Mouse (Mus musculus) Muller cell, postnatal 12 days (primary cell): ENCODE measurements around the gene Kcnip3.

ENCODE experiments used
- DNase-seq: peaks from one replicate; pipeline ENCODE4 v3.0.0-alpha.2; 2015; ENCODE audit errors: inconsistent ontology term

Kcnip3 gene

DNA sequence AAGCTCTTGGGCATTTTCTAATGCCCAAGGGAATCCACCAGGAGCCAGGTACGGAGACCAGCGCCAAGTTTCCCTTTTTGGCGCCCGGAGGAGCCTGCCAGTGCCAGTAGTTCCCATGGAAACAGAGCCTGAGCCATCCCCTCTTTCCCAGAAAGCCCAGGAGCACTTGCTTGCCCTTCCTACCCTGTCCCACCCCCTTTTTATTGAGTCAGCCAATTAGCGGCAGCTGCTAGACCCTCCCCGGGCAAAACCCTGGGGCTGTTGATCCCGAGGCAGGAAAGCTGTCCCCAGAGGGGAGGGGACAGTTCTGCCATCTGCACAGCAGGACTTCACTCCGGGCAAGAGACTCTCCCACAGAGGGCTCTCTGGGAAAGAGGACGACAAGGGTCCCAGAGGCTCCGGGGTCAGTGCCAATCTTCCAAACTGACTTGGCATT, at the start of gene Kcnip3:
Gene Kcnip3, minus strand, starts transcription at position 89 of the 436 bp plus-strand sequence.
- peak; percentile 57 for DNase-seq

GRCm38 (mm10) chr2:127559070-127559966, 37.4 kb upstream of the Kcnip3 start:
- DNase-seq: peak; percentile 85

- DNase-seq: no peak
Observed at GRCm38 (mm10) chr2:127551078-127551477, 29.2 kb upstream of the Kcnip3 start.

DNA sequence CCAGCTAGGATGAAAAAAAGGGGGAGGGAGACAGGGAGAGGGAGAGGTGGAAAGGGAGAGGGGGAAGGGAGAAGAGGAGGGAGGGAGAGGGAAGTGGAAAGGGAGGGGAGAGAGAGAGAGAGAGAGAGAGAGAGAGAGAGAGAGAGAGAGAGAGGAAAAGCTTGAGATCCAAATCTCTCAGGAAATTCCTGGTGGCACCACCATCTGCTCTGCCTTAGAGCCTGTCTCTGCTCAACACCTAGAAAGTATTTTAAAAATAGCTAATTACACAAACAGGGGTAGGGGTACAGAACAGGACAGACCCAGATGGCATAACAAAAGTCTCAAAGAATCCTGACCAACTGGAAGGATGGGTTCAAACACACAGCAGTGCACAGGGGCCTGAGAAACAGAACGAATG, 28.6 kb upstream of the Kcnip3 start:
- DNase-seq: no peak

- no peak for DNase-seq
Observed at GRCm38 (mm10) chr2:127549711-127550110, 27.8 kb upstream of the Kcnip3 start.

DNA sequence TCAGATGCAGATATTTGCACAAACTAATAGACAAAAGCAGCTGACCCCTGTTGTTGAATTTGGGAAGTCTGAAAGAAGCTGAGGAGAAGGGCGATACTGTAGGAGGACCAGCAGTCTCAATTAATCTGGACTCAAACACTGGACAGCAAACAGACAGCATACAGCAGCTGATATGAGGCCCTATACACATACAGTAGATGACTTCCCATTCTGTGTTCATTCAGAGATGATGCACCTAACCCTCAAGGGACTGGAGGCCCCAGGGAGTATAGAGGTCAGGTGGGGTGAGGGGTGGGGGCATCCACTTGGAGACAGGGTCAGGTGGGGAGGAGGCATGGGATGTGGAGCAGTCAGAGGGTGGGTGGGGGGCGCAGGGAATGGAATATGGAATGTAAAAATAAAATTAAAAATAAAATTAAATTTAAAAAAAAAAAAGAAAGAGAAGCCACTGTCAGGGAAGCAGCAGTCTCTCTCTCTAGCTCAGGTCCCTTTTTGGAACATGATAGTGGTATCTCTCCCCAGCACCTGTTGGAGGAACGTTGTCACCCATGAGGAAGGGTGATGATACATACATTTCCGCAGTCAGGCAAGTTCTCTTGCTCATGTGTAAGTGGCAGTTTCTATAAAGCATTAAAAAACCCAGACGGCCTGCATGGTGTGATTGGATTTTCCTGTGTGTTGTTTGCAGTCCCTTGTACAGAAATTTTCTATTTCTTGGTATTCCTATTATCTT, 26.6 kb upstream of the Kcnip3 start:
- DNase-seq: no peak

- no peak for DNase-seq
Observed at GRCm38 (mm10) chr2:127541697-127542096, 19.8 kb upstream of the Kcnip3 start.

DNA sequence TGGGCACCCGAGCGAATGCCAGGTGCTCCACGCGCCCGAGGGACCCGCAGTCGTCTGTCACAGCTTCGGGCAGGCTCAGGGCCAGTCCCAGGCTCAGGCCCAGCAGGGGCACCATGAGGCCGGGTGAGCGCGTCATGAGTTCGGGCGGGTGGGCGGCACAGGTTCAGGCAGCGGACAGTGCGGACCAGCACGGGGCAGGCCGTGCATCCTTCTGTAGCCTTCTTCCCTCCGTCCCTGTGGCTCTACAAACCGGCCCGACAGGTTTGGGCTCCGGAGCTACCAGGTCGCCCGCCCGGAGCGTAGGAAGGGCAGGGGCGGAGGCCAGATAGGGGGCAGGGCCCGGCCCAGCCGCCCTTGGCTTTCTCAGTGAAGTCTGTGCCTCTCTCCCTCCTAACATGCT, 19.3 kb upstream of the Kcnip3 start, which contains the start of gene Prom2:
Gene Prom2, minus strand, starts transcription at position 283 of the 400 bp plus-strand sequence.
- DNase-seq: no peak

DNA sequence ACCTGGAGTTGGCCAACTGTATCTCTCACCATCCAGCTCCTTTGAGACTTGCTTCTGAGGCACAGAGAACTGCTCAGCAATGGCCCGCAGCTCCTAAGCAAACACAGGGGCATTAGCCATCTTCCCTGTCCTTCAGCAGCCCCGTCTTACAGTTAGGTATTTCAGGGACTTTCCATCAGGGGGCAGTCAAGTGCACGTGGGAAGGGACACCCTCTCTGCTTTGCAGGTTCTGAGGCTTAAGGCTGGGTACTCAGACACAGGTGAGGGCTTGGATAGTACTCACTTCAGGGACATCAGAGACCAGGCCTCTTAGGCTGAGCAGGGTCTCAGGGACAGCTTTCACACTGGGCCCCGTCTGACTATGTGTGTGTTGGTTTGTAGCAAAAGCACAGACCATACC, 17.6 kb upstream of the Kcnip3 start:
- no peak for DNase-seq

DNA sequence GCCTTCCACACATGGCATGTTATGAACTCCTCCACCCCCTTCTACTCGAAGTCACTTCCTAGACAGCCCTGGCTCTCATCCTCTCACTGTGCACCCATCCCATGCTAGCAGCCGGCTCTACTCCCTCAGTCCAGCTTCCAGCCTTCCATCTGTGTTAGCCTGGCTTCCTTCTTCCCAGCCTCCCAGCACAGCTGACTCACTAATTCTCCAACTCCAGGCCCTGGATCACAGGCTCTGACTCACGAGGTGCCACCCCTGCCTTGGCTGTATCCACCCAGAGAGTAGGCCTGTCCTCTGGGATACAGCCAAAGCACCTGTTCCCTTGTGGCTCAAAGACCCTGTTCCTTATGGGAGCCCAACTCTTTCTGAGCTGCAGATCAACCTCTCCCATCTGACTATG, 15.7 kb upstream of the Kcnip3 start:
- DNase-seq: no peak

DNA sequence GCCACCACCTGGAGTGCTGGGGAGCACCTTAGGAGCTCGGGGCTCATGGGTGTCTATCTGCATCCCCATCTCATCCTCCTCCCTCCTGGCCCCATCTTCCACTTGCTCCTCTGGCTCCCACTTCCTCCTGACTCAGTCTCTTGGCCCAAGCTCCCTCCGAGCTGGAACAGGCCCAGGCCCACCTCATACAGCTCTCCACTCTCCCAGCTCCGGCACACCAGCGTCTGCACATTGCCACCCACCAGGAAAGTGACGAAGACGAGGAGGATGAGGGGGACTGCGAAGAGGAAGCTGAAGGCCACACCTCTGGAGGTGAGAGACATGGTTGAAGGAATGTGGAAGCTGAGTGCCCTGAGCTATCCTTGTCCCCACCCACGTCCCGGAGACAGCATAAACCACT, 13.5 kb upstream of the Kcnip3 start:
- DNase-seq: no peak

DNA sequence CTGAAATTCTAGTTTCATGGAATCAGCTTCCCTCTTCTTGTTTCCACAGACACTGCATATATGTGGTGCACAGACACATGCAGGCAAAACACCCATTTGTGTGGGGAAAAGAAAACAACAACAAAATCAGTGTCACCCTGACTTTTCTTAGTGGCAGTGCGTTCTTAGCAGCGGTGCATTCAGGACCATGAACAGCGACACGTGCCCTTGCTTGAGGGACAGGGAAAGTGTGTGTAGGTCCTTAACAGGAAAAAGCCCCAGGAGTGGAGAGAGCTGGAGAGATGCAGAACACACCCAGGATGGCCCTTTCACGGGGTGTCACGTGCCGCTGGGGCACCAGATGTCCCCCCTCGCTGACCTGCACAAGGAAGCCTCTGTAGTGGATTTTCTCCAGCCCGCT, 10.5 kb upstream of the Kcnip3 start:
- peak; percentile 40 for DNase-seq

DNA sequence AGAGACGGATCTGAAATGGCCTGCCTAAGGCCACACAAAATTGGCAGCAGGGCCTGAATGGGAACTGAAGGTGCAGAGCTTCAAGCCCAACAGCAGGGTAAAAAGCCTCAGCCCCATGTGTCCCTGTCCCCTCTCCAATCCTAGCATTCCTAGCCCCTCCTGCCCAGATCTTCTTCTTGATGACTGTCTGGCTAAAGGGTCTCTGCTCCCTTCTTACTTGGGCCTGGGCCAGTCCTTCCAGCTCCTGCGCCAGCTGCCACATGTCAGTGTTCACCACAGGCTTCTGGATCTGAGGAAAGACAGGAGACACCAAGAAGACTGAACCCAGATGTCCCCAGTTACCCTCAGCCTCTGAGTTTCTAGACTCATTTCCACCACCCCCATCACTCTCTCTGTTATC, 9.7 kb upstream of the Kcnip3 start:
- no peak for DNase-seq

- no peak for DNase-seq
Observed at GRCm38 (mm10) chr2:127530418-127530817, 8.5 kb upstream of the Kcnip3 start.

DNA sequence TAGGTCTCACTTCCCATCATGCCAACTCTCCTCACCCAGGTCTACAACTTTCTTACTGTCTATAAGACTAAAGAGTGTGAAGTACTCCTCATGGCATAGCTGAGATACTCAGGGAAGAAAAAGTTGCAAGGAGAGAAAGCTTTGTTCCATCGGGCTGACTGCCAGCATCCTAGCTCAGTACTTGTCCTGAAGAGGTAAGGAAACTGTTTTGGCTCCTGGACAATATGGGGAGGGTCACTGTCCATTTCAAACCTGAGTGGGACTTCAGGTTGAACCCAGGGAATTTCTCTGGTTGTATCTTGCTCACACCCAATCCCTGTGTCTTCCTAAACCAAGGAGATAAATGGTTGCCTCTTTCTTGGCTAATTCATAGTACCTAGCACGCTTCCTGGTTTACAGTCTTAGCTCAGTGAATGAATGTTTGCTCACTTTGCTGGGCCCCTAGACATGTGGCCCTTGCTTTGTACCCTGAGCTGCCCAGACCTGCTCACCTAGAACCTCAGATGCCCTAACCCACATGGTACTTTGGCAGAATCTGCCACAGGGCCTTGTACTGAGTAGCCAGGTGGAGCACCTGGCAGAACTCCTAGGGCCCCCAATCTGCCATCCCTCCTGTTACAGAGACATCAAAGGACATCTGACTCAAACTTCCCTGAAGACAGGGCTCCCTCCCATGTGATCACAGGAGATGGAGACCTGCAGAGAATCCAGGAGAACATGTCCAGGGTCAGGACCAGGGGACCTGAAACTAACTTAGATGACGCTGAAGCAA, 3.3 kb upstream of the Kcnip3 start:
- no peak for DNase-seq

- DNase-seq: no peak
Observed at GRCm38 (mm10) chr2:127523950-127524729, 2.2 kb upstream of the Kcnip3 start.

DNA sequence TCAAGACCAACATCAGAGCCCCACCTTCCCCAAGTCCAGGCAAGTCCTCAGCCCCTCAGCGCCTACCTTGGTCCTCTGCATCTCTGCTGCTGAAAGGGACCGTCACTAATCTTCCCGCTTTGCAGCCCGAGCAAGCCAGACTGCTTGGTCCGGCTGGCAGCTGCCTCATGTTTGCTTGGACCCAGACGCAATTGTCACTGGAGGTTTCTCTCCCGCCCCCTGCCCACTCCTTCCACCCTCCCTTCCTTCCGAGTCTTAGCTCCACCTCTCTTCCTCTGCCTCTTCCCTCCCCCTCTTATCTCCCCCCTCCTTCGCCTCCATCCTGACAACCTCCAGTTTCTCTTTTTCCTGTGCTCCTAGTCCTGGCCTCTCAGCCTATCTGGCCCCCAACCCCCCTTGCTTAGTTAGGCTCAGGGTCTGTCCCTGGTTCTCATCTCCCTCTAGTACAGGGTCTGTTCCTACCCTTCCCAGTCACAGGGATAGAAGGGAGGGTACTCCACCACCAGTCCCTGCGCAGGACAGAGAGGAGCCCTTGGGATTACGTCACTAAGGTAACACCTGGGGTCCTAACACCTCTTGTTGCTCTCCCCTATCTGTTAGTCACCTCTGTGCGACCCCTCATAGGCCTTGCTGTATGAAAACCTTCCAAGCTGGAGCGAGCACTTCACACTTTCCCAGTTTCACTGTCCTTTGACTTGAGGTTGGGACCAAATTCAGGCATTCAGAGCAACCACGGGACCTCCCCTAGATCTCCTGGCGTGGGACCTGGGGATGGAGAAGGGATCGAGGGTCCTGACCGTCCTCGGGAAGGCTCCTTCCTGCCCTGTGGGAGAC, 505 bp downstream of the Kcnip3 start:
- DNase-seq: peak; percentile 25

DNA sequence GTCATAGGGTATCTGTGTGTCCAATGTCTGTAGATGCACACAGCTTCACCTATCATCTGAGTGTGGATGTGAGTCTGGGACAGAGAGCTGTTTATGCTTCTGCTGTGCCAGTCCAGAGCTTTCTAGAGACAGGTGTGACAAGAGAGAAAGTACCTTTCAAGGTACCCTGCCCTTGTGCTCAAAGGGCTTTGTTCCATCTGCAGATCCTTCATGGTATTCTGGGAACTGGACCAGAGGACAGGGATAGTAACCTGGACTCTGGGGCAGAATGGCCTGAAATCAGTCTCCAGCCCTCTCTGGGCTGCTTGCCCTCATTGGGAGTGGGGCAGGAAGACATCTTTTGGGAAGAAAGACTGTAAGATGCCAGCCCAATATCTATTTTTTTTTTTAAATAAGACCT, 1.8 kb downstream of the Kcnip3 start:
- DNase-seq: no peak

- no peak for DNase-seq
Observed at GRCm38 (mm10) chr2:127519308-127519707, 2.6 kb downstream of the Kcnip3 start.

- no peak for DNase-seq
Observed at GRCm38 (mm10) chr2:127518831-127519230, 3.1 kb downstream of the Kcnip3 start.
